Mouse (Mus musculus): ENCODE measurements around the gene Olfr1386. TPM values are rescaled to one million over a fixed set of nuclear protein-coding genes. Genes with fewer than 3 reads are reported as not detected.

The Olfr1386 gene
- polyA plus RNA-seq, 1 experiment from 2014 or later: not detected

Other genes starting within 250 kb of the Olfr1386 start
- 56.3 and 60.7 TPM in 2 replicates for gene Mgat1, start 220.9 kb upstream of the Olfr1386 start, polyA plus RNA-seq (2015; fragmentation: Nextera tagmentation; extraction: Ambion mirVana)
- not detected in 2 replicates for gene Olfr1393, start 186.7 kb upstream of the Olfr1386 start, polyA plus RNA-seq (2015; fragmentation: Nextera tagmentation; extraction: Ambion mirVana)
- gene Olfr1392, start 179.8 kb upstream of the Olfr1386 start, polyA plus RNA-seq (2015; fragmentation: Nextera tagmentation; extraction: Ambion mirVana): 0.06 TPM in 1 of 2 replicates, not detected in the other
- gene Olfr10, start 160.3 kb upstream of the Olfr1386 start, polyA plus RNA-seq (2015; fragmentation: Nextera tagmentation; extraction: Ambion mirVana): not detected in 2 replicates
- not detected in 2 replicates for gene Olfr1391, start 142.3 kb upstream of the Olfr1386 start, polyA plus RNA-seq (2015; fragmentation: Nextera tagmentation; extraction: Ambion mirVana)
- not detected in 2 replicates for gene Olfr1390, start 129.9 kb upstream of the Olfr1386 start, polyA plus RNA-seq (2015; fragmentation: Nextera tagmentation; extraction: Ambion mirVana)
- gene Olfr1389, start 42.0 kb upstream of the Olfr1386 start, polyA plus RNA-seq (2015; fragmentation: Nextera tagmentation; extraction: Ambion mirVana): not detected in 2 replicates
- 0.06 TPM in 1 of 2 replicates, not detected in the other for gene Olfr1388, start 28.4 kb upstream of the Olfr1386 start, polyA plus RNA-seq (2015; fragmentation: Nextera tagmentation; extraction: Ambion mirVana)
- gene Olfr1387, start 9.7 kb upstream of the Olfr1386 start, polyA plus RNA-seq (2015; fragmentation: Nextera tagmentation; extraction: Ambion mirVana): not detected in 2 replicates
- 0.04 TPM in 1 of 2 replicates, not detected in the other for gene Olfr1385, start 24.0 kb downstream of the Olfr1386 start, polyA plus RNA-seq (2015; fragmentation: Nextera tagmentation; extraction: Ambion mirVana)
- gene Olfr1384, start 41.7 kb downstream of the Olfr1386 start, polyA plus RNA-seq (2015; fragmentation: Nextera tagmentation; extraction: Ambion mirVana): not detected in 2 replicates
- gene Olfr1383, start 54.6 kb downstream of the Olfr1386 start, polyA plus RNA-seq (2015; fragmentation: Nextera tagmentation; extraction: Ambion mirVana): not detected in 2 replicates
- not detected in 2 replicates for gene Olfr1382, start 63.2 kb downstream of the Olfr1386 start, polyA plus RNA-seq (2015; fragmentation: Nextera tagmentation; extraction: Ambion mirVana)
- not detected in 2 replicates for gene Olfr1381, start 78.4 kb downstream of the Olfr1386 start, polyA plus RNA-seq (2015; fragmentation: Nextera tagmentation; extraction: Ambion mirVana)
- not detected in 2 replicates for gene Olfr1380, start 91.8 kb downstream of the Olfr1386 start, polyA plus RNA-seq (2015; fragmentation: Nextera tagmentation; extraction: Ambion mirVana)
- 4.2 and 4.3 TPM in 2 replicates for gene Flt4, start 144.2 kb downstream of the Olfr1386 start, polyA plus RNA-seq (2015; fragmentation: Nextera tagmentation; extraction: Ambion mirVana)
- gene Scgb3a1, start 198.6 kb downstream of the Olfr1386 start, polyA plus RNA-seq (2015; fragmentation: Nextera tagmentation; extraction: Ambion mirVana): not detected in 2 replicates
- 62.0 and 64.8 TPM in 2 replicates for gene Cnot6, start 247.7 kb downstream of the Olfr1386 start, polyA plus RNA-seq (2015; fragmentation: Nextera tagmentation; extraction: Ambion mirVana)

Data from limb, embryonic 13.5 days (tissue).